Mouse (Mus musculus): ENCODE measurements around the gene Frmpd1. TPM values are rescaled to one million over a fixed set of nuclear protein-coding genes. Genes with fewer than 3 reads are reported as not detected.

Gene Frmpd1
- polyA plus RNA-seq, 1 experiment from 2014 or later, result 0.75 TPM

GRCm38 (mm10) chr4:45279981-45280548, 95.4 kb downstream of the Frmpd1 start:
- Histone ChIP-seq H3K4me2 (no peak overlapping the region), H3K9me3 (no peaks in the 10 kb centered on the region), H3K4me1 (no peaks in the 10 kb centered on the region), H3K9ac (no peak overlapping the region), H3K4me3 (no peak overlapping the region), H3K27ac (no peak overlapping the region), H3K27me3 (no peaks in the 10 kb centered on the region), H3K36me3 (no peaks in the 10 kb centered on the region)
- ATAC-seq (ENCODE audit: borderline replicate concordance, extremely low read depth, low FRiP score, low TSS enrichment), result no peak
- 16% methylated on average over 4 of the region's 4 CpGs for WGBS

GRCm38 (mm10) chr4:45286318-45286717, 101.6 kb downstream of the Frmpd1 start:
- H3K4me3 ChIP-seq, result no peak overlapping the region
- H3K9ac ChIP-seq, result no peak overlapping the region
- H3K4me1 ChIP-seq, result no peaks in the 10 kb centered on the region
- 47% methylated on average over 3 of the region's 3 CpGs for WGBS
- H3K4me2 ChIP-seq, result no peak overlapping the region
- no peaks in the 10 kb centered on the region for H3K36me3 ChIP-seq
- H3K27ac ChIP-seq, result no peak overlapping the region
- H3K9me3 ChIP-seq, result no peaks in the 10 kb centered on the region
- H3K27me3 ChIP-seq, result no peaks in the 10 kb centered on the region
- no peak for ATAC-seq (ENCODE audit: borderline replicate concordance, extremely low read depth, low FRiP score, low TSS enrichment)

- H3K4me3 ChIP-seq, result no peak overlapping the region
- H3K36me3 ChIP-seq, result no peaks in the 10 kb centered on the region
- no peaks in the 10 kb centered on the region for H3K9me3 ChIP-seq
- H3K27ac ChIP-seq, result no peak overlapping the region
- no peak overlapping the region for H3K9ac ChIP-seq
- no peaks in the 10 kb centered on the region for H3K4me1 ChIP-seq
- 75% methylated on average over 5 of the region's 5 CpGs for WGBS
- no peak overlapping the region for H3K4me2 ChIP-seq
- no peak for ATAC-seq (ENCODE audit: borderline replicate concordance, extremely low read depth, low FRiP score, low TSS enrichment)
- H3K27me3 ChIP-seq, result no peaks in the 10 kb centered on the region
These were observed 103.2 kb downstream of the Frmpd1 start for GRCm38 (mm10) chr4:45287906-45288305.

- H3K36me3 ChIP-seq, result peaks cover 5% of the 10 kb centered on the region; the same call in 1 of the 2 replicates
- H3K27me3 ChIP-seq, result no peaks in the 10 kb centered on the region
- 18% methylated on average over 27 of the region's 27 CpGs for WGBS
- no peaks in the 10 kb centered on the region for H3K9me3 ChIP-seq
- H3K9ac ChIP-seq, result peak within 1 kb of the TSS; percentile 55
- H3K4me2 ChIP-seq, result peak within 1 kb of the TSS; percentile 67
- peaks cover 8% of the 10 kb centered on the region; the same call in 1 of the 2 replicates for H3K4me1 ChIP-seq
- H3K27ac ChIP-seq, result no peak within 1 kb of the TSS
- no peak for ATAC-seq (ENCODE audit: borderline replicate concordance, extremely low read depth, low FRiP score, low TSS enrichment)
- H3K4me3 ChIP-seq, result peak within 1 kb of the TSS; percentile 77
These were observed 112.2 kb downstream of the Frmpd1 start, which contains the start of gene Trmt10b for GRCm38 (mm10) chr4:45296662-45297564. TSS of gene Trmt10b (plus strand) at chr4:45297127.

- Histone ChIP-seq H3K36me3 (peaks cover 44% of the 10 kb centered on the region), H3K4me3 (no peak overlapping the region), H3K9ac (no peak overlapping the region), H3K4me2 (no peak overlapping the region), H3K9me3 (no peaks in the 10 kb centered on the region), H3K27me3 (no peaks in the 10 kb centered on the region), H3K4me1 (no peaks in the 10 kb centered on the region), H3K27ac (no peak overlapping the region)
- ATAC-seq (ENCODE audit: borderline replicate concordance, extremely low read depth, low FRiP score, low TSS enrichment), result no peak
- 91% methylated on average over 14 of the region's 14 CpGs for WGBS
These were observed 120.9 kb downstream of the Frmpd1 start for GRCm38 (mm10) chr4:45305536-45305935.

- peaks cover 35% of the 10 kb centered on the region for H3K36me3 ChIP-seq
- H3K4me1 ChIP-seq, result no peaks in the 10 kb centered on the region
- ATAC-seq (ENCODE audit: borderline replicate concordance, extremely low read depth, low FRiP score, low TSS enrichment), result no peak
These were observed 123.4 kb downstream of the Frmpd1 start for GRCm38 (mm10) chr4:45308046-45308445.

GRCm38 (mm10) chr4:45308606-45309005, 123.9 kb downstream of the Frmpd1 start:
- Histone ChIP-seq H3K36me3 (peaks cover 35% of the 10 kb centered on the region), H3K4me3 (no peak overlapping the region), H3K9ac (no peak overlapping the region), H3K4me2 (no peak overlapping the region), H3K27ac (no peak overlapping the region), H3K4me1 (no peaks in the 10 kb centered on the region), H3K27me3 (no peaks in the 10 kb centered on the region), H3K9me3 (no peaks in the 10 kb centered on the region)
- WGBS, result 85% methylated on average over 6 of the region's 6 CpGs
- no peak for ATAC-seq (ENCODE audit: borderline replicate concordance, extremely low read depth, low FRiP score, low TSS enrichment)

More at GRCm38 (mm10) chr4:45308046-45308445, 123.4 kb downstream of the Frmpd1 start:
- no peak overlapping the region for H3K9ac ChIP-seq
- H3K9me3 ChIP-seq, result no peaks in the 10 kb centered on the region
- H3K27ac ChIP-seq, result no peak overlapping the region
- H3K27me3 ChIP-seq, result no peaks in the 10 kb centered on the region
- 35% methylated on average over 11 of the region's 11 CpGs for WGBS
- no peak overlapping the region for H3K4me2 ChIP-seq
- H3K4me3 ChIP-seq, result no peak overlapping the region

GRCm38 (mm10) chr4:45311056-45311455, 126.4 kb downstream of the Frmpd1 start:
- H3K9me3 ChIP-seq, result no peaks in the 10 kb centered on the region
- no peak overlapping the region for H3K9ac ChIP-seq
- 100% methylated on average over 2 of the region's 2 CpGs for WGBS
- no peak for ATAC-seq (ENCODE audit: borderline replicate concordance, extremely low read depth, low FRiP score, low TSS enrichment)
- no peak overlapping the region for H3K4me2 ChIP-seq
- H3K4me3 ChIP-seq, result no peak overlapping the region
- peaks cover 30% of the 10 kb centered on the region for H3K36me3 ChIP-seq
- no peaks in the 10 kb centered on the region for H3K27me3 ChIP-seq
- no peak overlapping the region for H3K27ac ChIP-seq
- H3K4me1 ChIP-seq, result no peaks in the 10 kb centered on the region

GRCm38 (mm10) chr4:45320159-45320816, 135.6 kb downstream of the Frmpd1 start:
- Histone ChIP-seq H3K9me3 (no peaks in the 10 kb centered on the region), H3K27me3 (peaks cover 10% of the 10 kb centered on the region), H3K9ac (peak overlapping the region; percentile 94), H3K27ac (peak overlapping the region; percentile 93), H3K4me1 (peaks cover 18% of the 10 kb centered on the region), H3K4me2 (peak overlapping the region; percentile 71), H3K4me3 (peak overlapping the region; percentile 99), H3K36me3 (peaks cover 18% of the 10 kb centered on the region; the same call in 1 of the 2 replicates)
- under 1% methylated on average over 56 of the region's 56 CpGs for WGBS
- ATAC-seq (ENCODE audit: borderline replicate concordance, extremely low read depth, low FRiP score, low TSS enrichment), result peak; percentile 91

- Histone ChIP-seq H3K4me1 (no peaks in the 10 kb centered on the region), H3K4me3 (no peak overlapping the region), H3K36me3 (no peaks in the 10 kb centered on the region), H3K9ac (no peak overlapping the region), H3K27ac (no peak overlapping the region), H3K9me3 (no peaks in the 10 kb centered on the region), H3K4me2 (no peak overlapping the region), H3K27me3 (no peaks in the 10 kb centered on the region)
- 54% methylated on average over 7 of the region's 7 CpGs for WGBS
- no peak for ATAC-seq (ENCODE audit: borderline replicate concordance, extremely low read depth, low FRiP score, low TSS enrichment)
These were observed 146.5 kb downstream of the Frmpd1 start for GRCm38 (mm10) chr4:45331139-45331538.

- Histone ChIP-seq H3K4me1 (no peaks in the 10 kb centered on the region), H3K9me3 (no peaks in the 10 kb centered on the region), H3K27me3 (no peaks in the 10 kb centered on the region), H3K4me3 (no peak overlapping the region), H3K27ac (no peak overlapping the region), H3K36me3 (no peaks in the 10 kb centered on the region), H3K9ac (no peak overlapping the region), H3K4me2 (no peak overlapping the region)
- 44% methylated on average over 3 of the region's 3 CpGs for WGBS
- ATAC-seq (ENCODE audit: borderline replicate concordance, extremely low read depth, low FRiP score, low TSS enrichment), result no peak
These were observed 147.8 kb downstream of the Frmpd1 start for GRCm38 (mm10) chr4:45332466-45332865.

Data from lung, embryonic 15.5 days (tissue).